Mouse (Mus musculus) hindbrain, postnatal 0 days (tissue): Measurements from ENCODE around the gene Mapk10. TPM values are rescaled to one million over a fixed set of nuclear protein-coding genes. Genes with fewer than 3 reads are reported as not detected.

ENCODE experiments used
- ATAC-seq: fragments of 200-750 bp; cut with Nextera tagmentation; 2 replicates; pipeline ENCODE4 v1.8.0; 2017; ENCODE audit warnings: mild to moderate bottlenecking, moderate TSS enrichment, moderate library complexity
- DNase-seq: peaks from one replicate; pipeline ENCODE4 v3.0.0-alpha.2; 2015; ENCODE audit warnings: low spot score
- H3K27ac ChIP-seq: fragments of 300-500 bp; sonication (generic); 2 replicates; pipeline ENCODE4 v1.5.1; 2014; ENCODE audit warnings: mild to moderate bottlenecking
- H3K27me3 ChIP-seq: fragments of 300-500 bp; sonication (generic); 2 replicates; pipeline ENCODE4 v1.6.1; 2014; ENCODE audit warnings: low read length, mixed read lengths; ENCODE audit not compliant: insufficient read depth
- H3K36me3 ChIP-seq: fragments of 300-500 bp; sonication (generic); 2 replicates; pipeline ENCODE4 v1.6.1; 2014; ENCODE audit warnings: low read length, mixed read lengths; ENCODE audit not compliant: insufficient read depth
- H3K4me1 ChIP-seq: fragments of 300-500 bp; sonication (generic); 2 replicates; pipeline ENCODE4 v1.6.1; 2014; ENCODE audit warnings: antibody characterized with exemption, low read length, mixed read lengths; ENCODE audit not compliant: insufficient read depth
- H3K4me2 ChIP-seq: fragments of 300-500 bp; sonication (generic); 2 replicates; pipeline ENCODE4 v1.6.1; 2014; ENCODE audit warnings: low read depth, mild to moderate bottlenecking, low read length, moderate library complexity, mixed read lengths
- H3K4me3 ChIP-seq: fragments of 300-500 bp; sonication (generic); 2 replicates; pipeline ENCODE4 v1.5.1; 2014; ENCODE audit warnings: low read length
- H3K9ac ChIP-seq: fragments of 300-500 bp; sonication (generic); replicated peaks from 2 replicates; pipeline ENCODE4 v1.6.1; 2014; ENCODE audit warnings: mild to moderate bottlenecking, low read length, moderate library complexity, mixed read lengths
- H3K9me3 ChIP-seq: fragments of 300-500 bp; sonication (generic); 2 replicates; pipeline ENCODE4 v1.6.1; 2016; ENCODE audit warnings: low read length, mixed read lengths
- CTCF ChIP-seq: IDR thresholded peaks from 2 replicates; pipeline ENCODE4 v1.5.1; 2016; ENCODE audit warnings: antibody characterized with exemption, control low read depth, low read depth
- WGBS: fragments of 180-500 bp; shearing (Covaris S2); extraction: QIAGEN DNeasy Blood & Tissue Kit; methylation state at CpG from one replicate; pipeline ENCODE4 v1.1.7; 2014; 5-methylcytosine and 5-hydroxymethylcytosine counted together
- polyA plus RNA-seq: library from polyadenylated mRNA; unstranded; fragments of >200 nt; fragmentation: Nextera tagmentation; extraction: Ambion mirVana; gene quantifications from 2 replicates; pipeline ENCODE4 v1.2.1, GENCODE M21; 2015
- total RNA-seq: library from RNA; depleted of rRNA; stranded (reverse); fragments of >200 nt; gene quantifications from 2 replicates; pipeline ENCODE4 v1.2.3, GENCODE M21; 2014; rRNA removed

Mapk10 gene
- total and polyA plus RNA-seq, 2 experiments from 2014 or later, result 80.1 to 108 TPM

DNA sequence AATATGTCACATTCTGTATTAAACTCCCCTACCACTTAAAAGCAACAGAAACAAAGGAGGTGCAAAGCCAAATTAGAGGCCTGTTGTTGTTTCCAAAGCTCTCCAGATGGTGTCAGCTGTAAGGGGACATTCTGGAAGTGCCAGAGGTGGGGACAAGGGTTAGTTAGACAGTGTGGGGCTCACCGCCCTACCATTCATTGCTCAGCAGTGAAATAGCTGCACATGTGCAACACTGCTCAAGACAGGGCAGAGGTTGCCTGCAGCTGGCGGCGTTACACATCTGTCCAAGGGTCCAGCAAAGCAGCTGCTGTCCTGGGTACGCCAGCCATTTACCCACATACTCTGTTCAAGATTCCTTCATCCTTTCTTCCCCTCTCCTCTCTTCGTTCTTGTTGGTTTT lies 342.9 kb downstream of the Mapk10 start:
- TF ChIP-seq CTCF, result no peak
- H3K27ac ChIP-seq, result no peak overlapping the region
- no peak overlapping the region for H3K4me3 ChIP-seq
- DNase-seq (no peak), ATAC-seq (no peak)
- H3K27me3 ChIP-seq, result no peaks in the 10 kb centered on the region
- H3K9ac ChIP-seq, result no peak overlapping the region
- 59% methylated on average over 5 of the region's 5 CpGs for WGBS
- no peaks in the 10 kb centered on the region for H3K4me1 ChIP-seq
- no peaks in the 10 kb centered on the region for H3K9me3 ChIP-seq
- no peaks in the 10 kb centered on the region for H3K36me3 ChIP-seq
- H3K4me2 ChIP-seq, result no peak overlapping the region

DNA sequence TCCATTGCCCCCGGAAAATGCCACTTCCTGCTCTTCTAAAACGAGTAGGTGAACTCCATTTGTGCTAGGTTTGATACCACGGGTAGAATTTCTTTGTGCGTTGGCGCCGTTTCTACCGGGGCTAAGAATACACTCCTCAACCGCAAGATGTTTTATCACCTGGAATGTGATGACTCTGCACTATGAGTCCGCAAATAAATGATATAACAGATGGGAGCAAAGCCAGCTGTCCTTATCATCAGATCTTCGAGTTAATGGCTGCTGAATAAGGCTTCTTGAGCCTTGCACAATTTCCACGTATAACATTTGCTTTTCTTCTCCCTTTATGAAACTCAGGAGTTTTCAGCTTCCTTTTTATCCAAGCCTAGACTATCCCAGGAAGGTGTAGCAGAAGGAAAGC lies 351.4 kb downstream of the Mapk10 start:
- H3K27ac ChIP-seq, result no peak overlapping the region
- no peaks in the 10 kb centered on the region for H3K36me3 ChIP-seq
- no peak overlapping the region for H3K4me2 ChIP-seq
- 86% methylated on average over 11 of the region's 11 CpGs for WGBS
- DNase-seq (no peak), ATAC-seq (no peak)
- no peaks in the 10 kb centered on the region for H3K27me3 ChIP-seq
- H3K9me3 ChIP-seq, result no peaks in the 10 kb centered on the region
- H3K9ac ChIP-seq, result no peak overlapping the region
- H3K4me1 ChIP-seq, result peaks cover 4% of the 10 kb centered on the region; the same call in 1 of the 2 replicates
- TF ChIP-seq CTCF, result no peak
- H3K4me3 ChIP-seq, result no peak overlapping the region

DNA sequence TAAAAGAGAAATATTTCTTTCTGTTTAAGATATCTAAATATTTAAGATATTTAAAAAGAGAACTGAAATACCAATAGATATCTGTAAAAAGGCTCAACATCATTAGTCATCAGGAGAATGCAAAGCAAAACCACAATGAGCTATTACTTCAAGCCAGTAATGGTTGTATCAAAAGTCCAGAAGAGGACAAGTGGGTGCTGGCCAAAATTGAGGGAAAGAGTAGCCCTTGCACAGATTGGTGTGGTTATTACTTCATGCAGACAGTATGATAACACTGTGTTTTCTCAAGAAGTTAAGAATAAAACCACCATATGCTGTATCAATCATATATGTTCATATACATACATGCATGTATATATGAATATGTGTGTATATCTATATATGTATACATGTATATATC lies 353.1 kb downstream of the Mapk10 start:
- H3K9me3 ChIP-seq, result no peaks in the 10 kb centered on the region
- H3K4me3 ChIP-seq, result no peak overlapping the region
- H3K27me3 ChIP-seq, result no peaks in the 10 kb centered on the region
- ATAC-seq, result no peak
- no peak overlapping the region for H3K27ac ChIP-seq
- peaks cover 4% of the 10 kb centered on the region; the same call in 1 of the 2 replicates for H3K4me1 ChIP-seq
- H3K36me3 ChIP-seq, result no peaks in the 10 kb centered on the region
- H3K9ac ChIP-seq, result no peak overlapping the region
- no peak for DNase-seq
- no peak for TF ChIP-seq CTCF
- no peak overlapping the region for H3K4me2 ChIP-seq

Other genes starting within 250 kb of the Mapk10 start
- gene Ptpn13, start 213.9 kb upstream of the Mapk10 start, total RNA-seq, result 12.9 and 13.7 TPM in 2 replicates
- gene Ptpn13, start 213.9 kb upstream of the Mapk10 start, polyA plus RNA-seq, result 2.8 TPM in 2 replicates